Mouse (Mus musculus): Measurements from ENCODE around the gene Bysl. TPM values are rescaled to one million over a fixed set of nuclear protein-coding genes. Genes with fewer than 3 reads are reported as not detected.

The Bysl gene
- polyA plus RNA-seq, 1 experiment from 2014 or later, result 36.1 TPM

DNA sequence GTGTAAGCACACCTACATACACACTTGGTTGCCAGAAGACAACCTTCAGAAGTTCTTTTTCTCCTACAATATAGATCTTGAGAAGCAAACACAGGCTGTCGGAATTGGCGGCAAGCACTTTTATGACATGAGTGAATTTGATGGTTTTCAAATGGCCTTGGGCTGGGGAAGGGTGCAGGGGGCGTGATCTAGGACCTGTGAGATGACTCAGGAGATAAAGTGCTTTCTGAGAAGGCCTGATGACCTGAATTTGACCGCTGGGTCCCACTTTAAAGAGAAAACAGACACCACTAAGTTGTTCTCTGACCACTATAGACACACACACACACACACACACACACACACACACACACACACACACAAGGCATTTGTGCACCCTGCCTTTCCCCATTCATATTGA, 30.3 kb downstream of the Bysl start:
- 92% methylated on average over 4 of the region's 4 CpGs for WGBS
- Histone ChIP-seq H3K27me3 (replicated peaks; ENCODE audit: control insufficient read depth, insufficient read depth, low read length) (no peaks in the 10 kb centered on the region), H3K36me3 (ENCODE audit: control insufficient read depth, insufficient read depth) (no peaks in the 10 kb centered on the region), H3K27ac (ENCODE audit: low read length) (no peak overlapping the region), H3K9me3 (ENCODE audit: control insufficient read depth, low read length) (no peaks in the 10 kb centered on the region), H3K4me3 (replicated peaks; ENCODE audit: low read length) (no peak overlapping the region), H3K9ac (replicated peaks; ENCODE audit: low read depth, low read length) (no peak overlapping the region), H3K4me1 (replicated peaks; ENCODE audit: control insufficient read depth, insufficient read depth, low read length) (no peaks in the 10 kb centered on the region), H3K4me2 (ENCODE audit: low read length) (no peak overlapping the region)
- ATAC-seq, result no peak

DNA sequence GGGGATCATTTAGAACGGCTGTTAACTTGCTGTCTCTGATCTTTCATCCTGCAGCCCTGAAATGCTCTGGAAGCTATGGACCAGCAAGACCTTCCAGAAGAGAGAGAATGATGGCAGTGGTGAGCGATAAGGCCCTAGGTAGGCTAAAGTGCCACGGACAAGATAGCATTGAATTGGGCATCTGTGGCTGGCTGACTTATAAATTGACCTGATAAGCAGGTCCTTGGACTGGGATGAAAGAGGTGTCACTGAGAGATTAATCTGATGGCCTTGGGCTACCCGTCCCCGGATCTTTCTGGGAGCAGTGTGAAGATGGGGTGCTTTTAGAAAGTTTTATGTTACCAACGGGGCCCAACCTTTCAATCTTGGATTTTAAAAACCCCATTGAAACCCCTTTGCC, 32.6 kb downstream of the Bysl start:
- H3K9me3 ChIP-seq (ENCODE audit: control insufficient read depth, low read length), result no peaks in the 10 kb centered on the region
- H3K36me3 ChIP-seq (ENCODE audit: control insufficient read depth, insufficient read depth), result no peaks in the 10 kb centered on the region
- H3K4me1 ChIP-seq (replicated peaks; ENCODE audit: control insufficient read depth, insufficient read depth, low read length), result no peaks in the 10 kb centered on the region
- no peak overlapping the region for H3K27ac ChIP-seq (ENCODE audit: low read length)
- WGBS, result 92% methylated on average over 6 of the region's 6 CpGs
- no peak overlapping the region for H3K9ac ChIP-seq (replicated peaks; ENCODE audit: low read depth, low read length)
- no peak overlapping the region for H3K4me2 ChIP-seq (ENCODE audit: low read length)
- ATAC-seq, result no peak
- no peak overlapping the region for H3K4me3 ChIP-seq (replicated peaks; ENCODE audit: low read length)
- no peaks in the 10 kb centered on the region for H3K27me3 ChIP-seq (replicated peaks; ENCODE audit: control insufficient read depth, insufficient read depth, low read length)

DNA sequence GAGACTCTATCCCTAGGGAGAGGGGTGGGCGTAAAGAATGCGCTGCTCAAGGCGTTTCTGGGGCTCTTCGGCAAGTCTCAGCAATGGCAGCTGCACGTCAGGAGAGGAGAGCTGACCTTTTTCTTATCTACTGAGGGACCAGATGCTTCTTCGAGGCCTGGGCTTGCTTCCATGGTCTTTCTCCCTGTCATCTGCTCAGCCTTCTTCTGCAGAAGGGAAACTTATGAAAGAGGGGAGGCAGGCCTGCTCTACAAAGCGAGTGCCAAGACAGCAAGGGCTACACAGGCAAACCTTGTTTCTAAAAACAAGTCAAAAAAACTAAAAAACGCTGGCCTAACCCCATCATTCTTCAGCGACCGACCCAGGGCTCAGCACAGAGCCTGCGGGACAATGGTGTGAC, 36.5 kb downstream of the Bysl start:
- WGBS, result 78% methylated on average over 11 of the region's 11 CpGs
- Histone ChIP-seq H3K9me3 (ENCODE audit: control insufficient read depth, low read length) (no peaks in the 10 kb centered on the region), H3K27ac (ENCODE audit: low read length) (no peak overlapping the region), H3K27me3 (replicated peaks; ENCODE audit: control insufficient read depth, insufficient read depth, low read length) (no peaks in the 10 kb centered on the region), H3K4me2 (ENCODE audit: low read length) (no peak overlapping the region), H3K9ac (replicated peaks; ENCODE audit: low read depth, low read length) (no peak overlapping the region), H3K36me3 (ENCODE audit: control insufficient read depth, insufficient read depth) (no peaks in the 10 kb centered on the region), H3K4me3 (replicated peaks; ENCODE audit: low read length) (no peak overlapping the region), H3K4me1 (replicated peaks; ENCODE audit: control insufficient read depth, insufficient read depth, low read length) (no peaks in the 10 kb centered on the region)
- no peak for ATAC-seq

DNA sequence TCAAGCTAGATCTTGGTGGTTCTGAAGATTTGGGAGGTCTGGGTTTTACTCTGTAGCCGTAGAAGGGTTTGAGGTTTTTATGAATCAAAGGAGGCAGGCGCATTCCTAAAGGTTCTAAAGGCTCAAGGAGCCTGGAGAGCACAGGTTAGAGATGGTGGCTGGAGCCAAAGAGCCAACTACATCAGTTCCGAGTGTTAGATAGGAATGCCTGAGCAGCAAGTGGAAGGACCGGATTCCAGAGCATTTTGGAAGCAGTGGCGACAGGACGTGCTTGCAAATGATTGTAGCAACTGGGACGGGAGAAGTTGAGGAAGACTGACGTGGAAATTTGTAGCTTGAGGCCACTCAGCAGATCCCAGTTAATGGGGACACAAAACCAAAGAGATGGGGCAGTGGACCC, 37.3 kb downstream of the Bysl start:
- Histone ChIP-seq H3K27me3 (replicated peaks; ENCODE audit: control insufficient read depth, insufficient read depth, low read length) (no peaks in the 10 kb centered on the region), H3K36me3 (ENCODE audit: control insufficient read depth, insufficient read depth) (no peaks in the 10 kb centered on the region), H3K4me2 (ENCODE audit: low read length) (no peak overlapping the region), H3K9ac (replicated peaks; ENCODE audit: low read depth, low read length) (no peak overlapping the region), H3K4me3 (replicated peaks; ENCODE audit: low read length) (no peak overlapping the region), H3K27ac (ENCODE audit: low read length) (no peak overlapping the region), H3K4me1 (replicated peaks; ENCODE audit: control insufficient read depth, insufficient read depth, low read length) (no peaks in the 10 kb centered on the region), H3K9me3 (ENCODE audit: control insufficient read depth, low read length) (no peaks in the 10 kb centered on the region)
- 77% methylated on average over 8 of the region's 8 CpGs for WGBS
- ATAC-seq, result no peak

DNA sequence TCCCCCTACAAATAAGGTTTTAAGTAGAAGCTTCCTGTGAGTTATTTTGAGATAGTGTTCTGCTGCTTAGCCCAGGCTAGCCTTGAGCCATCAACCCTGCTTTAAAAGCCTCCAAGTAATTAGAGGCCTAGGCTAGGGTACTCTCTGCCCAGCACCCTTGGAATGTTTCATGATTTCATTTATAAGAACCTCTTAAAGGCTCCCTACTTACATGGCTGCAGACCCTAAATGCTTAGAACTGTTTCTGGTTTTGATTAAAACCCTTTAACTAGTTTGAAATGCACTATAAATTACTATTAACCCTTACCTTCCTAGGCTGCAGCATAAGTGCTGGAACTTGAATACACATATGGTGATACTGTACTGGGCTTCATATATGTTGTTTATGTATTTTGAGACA, 38.9 kb downstream of the Bysl start:
- Histone ChIP-seq H3K4me2 (ENCODE audit: low read length) (no peak overlapping the region), H3K36me3 (ENCODE audit: control insufficient read depth, insufficient read depth) (no peaks in the 10 kb centered on the region), H3K27ac (ENCODE audit: low read length) (no peak overlapping the region), H3K4me1 (replicated peaks; ENCODE audit: control insufficient read depth, insufficient read depth, low read length) (no peaks in the 10 kb centered on the region), H3K9me3 (ENCODE audit: control insufficient read depth, low read length) (no peaks in the 10 kb centered on the region), H3K27me3 (replicated peaks; ENCODE audit: control insufficient read depth, insufficient read depth, low read length) (no peaks in the 10 kb centered on the region), H3K9ac (replicated peaks; ENCODE audit: low read depth, low read length) (no peak overlapping the region), H3K4me3 (replicated peaks; ENCODE audit: low read length) (no peak overlapping the region)
- ATAC-seq, result no peak

DNA sequence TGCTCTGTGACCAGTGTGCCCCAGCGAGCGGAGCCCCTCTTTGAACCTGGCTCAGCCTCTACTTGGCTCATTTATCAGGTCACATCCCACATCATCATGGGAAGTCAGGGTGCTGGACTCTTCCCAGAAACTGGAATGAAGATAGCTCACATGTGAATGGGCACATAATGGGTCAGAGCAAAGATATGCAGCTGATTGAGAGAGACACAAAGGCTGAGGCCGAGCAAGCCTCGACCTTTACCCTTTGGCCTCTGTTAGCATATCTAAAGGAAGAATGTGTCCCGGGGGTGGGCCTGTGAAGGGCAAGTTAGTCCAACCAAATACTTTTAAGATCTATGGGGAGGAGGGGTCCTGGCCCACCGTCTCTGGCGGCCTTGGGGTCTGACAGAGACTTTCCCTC, 39.7 kb downstream of the Bysl start:
- no peak for ATAC-seq
- Histone ChIP-seq H3K4me1 (replicated peaks; ENCODE audit: control insufficient read depth, insufficient read depth, low read length) (no peaks in the 10 kb centered on the region), H3K4me3 (replicated peaks; ENCODE audit: low read length) (no peak overlapping the region), H3K9ac (replicated peaks; ENCODE audit: low read depth, low read length) (no peak overlapping the region), H3K4me2 (ENCODE audit: low read length) (no peak overlapping the region), H3K27ac (ENCODE audit: low read length) (no peak overlapping the region), H3K27me3 (replicated peaks; ENCODE audit: control insufficient read depth, insufficient read depth, low read length) (no peaks in the 10 kb centered on the region), H3K36me3 (ENCODE audit: control insufficient read depth, insufficient read depth) (no peaks in the 10 kb centered on the region), H3K9me3 (ENCODE audit: control insufficient read depth, low read length) (no peaks in the 10 kb centered on the region)
- 25% methylated on average over 7 of the region's 7 CpGs for WGBS

DNA sequence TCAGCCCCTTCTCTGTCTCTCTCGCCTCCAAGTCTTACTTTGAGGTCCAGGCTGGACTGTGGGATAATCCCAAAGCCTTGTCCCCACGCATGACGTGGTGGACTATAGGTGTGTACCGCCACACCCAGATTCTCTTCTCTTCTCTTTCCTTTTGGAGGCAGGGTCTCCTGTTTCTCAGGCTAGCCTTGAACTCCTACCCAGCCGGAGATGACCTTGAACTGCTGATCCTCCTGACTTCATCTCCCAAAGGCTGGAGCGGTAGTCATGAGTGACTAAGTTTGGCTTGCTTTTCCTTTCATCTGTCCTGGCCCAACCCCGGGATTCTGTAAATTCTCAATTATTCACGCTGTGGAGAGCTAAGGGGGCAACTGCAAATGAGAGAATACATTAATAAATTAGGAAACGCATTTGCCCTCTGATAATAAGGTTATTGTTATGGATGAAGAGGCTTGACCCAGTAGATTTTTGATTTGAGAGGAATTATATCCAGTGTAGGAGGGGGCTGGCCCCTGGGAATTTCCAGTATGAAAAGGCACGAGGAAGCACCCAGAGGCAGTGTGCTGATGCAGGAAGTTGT, 42.3 kb downstream of the Bysl start:
- Histone ChIP-seq H3K27me3 (replicated peaks; ENCODE audit: control insufficient read depth, insufficient read depth, low read length) (no peaks in the 10 kb centered on the region), H3K4me3 (replicated peaks; ENCODE audit: low read length) (no peak overlapping the region), H3K9me3 (ENCODE audit: control insufficient read depth, low read length) (no peaks in the 10 kb centered on the region), H3K4me2 (ENCODE audit: low read length) (no peak overlapping the region), H3K4me1 (replicated peaks; ENCODE audit: control insufficient read depth, insufficient read depth, low read length) (peaks cover 2% of the 10 kb centered on the region; the same call in 1 of the 2 replicates), H3K9ac (replicated peaks; ENCODE audit: low read depth, low read length) (no peak overlapping the region), H3K27ac (ENCODE audit: low read length) (no peak overlapping the region), H3K36me3 (ENCODE audit: control insufficient read depth, insufficient read depth) (no peaks in the 10 kb centered on the region)
- 57% methylated on average over 10 of the region's 10 CpGs for WGBS
- no peak for ATAC-seq

DNA sequence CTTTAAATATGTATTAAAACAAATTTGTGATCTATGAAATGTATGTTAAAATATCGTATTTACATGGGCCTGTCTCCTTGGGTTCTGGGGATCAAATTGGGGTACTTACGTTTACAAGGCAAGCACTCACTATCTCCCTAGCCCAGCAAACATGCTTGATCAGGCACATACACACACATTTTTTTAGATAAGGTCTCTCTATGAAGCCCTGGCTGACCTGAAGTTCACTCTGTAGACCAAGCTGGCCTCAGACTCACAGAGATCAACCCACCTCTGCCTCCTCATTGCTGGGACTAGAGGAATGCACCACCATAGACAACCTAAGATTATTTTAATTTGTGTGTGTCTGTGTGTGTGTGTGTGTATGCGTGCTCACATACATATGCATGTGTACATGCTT, 42.9 kb downstream of the Bysl start:
- Histone ChIP-seq H3K9ac (replicated peaks; ENCODE audit: low read depth, low read length) (no peak overlapping the region), H3K4me3 (replicated peaks; ENCODE audit: low read length) (no peak overlapping the region), H3K36me3 (ENCODE audit: control insufficient read depth, insufficient read depth) (no peaks in the 10 kb centered on the region), H3K27me3 (replicated peaks; ENCODE audit: control insufficient read depth, insufficient read depth, low read length) (no peaks in the 10 kb centered on the region), H3K4me1 (replicated peaks; ENCODE audit: control insufficient read depth, insufficient read depth, low read length) (peaks cover 2% of the 10 kb centered on the region; the same call in 1 of the 2 replicates), H3K4me2 (ENCODE audit: low read length) (no peak overlapping the region), H3K9me3 (ENCODE audit: control insufficient read depth, low read length) (no peaks in the 10 kb centered on the region), H3K27ac (ENCODE audit: low read length) (no peak overlapping the region)
- WGBS, result 93% methylated on average over 3 of the region's 3 CpGs
- ATAC-seq, result no peak

DNA sequence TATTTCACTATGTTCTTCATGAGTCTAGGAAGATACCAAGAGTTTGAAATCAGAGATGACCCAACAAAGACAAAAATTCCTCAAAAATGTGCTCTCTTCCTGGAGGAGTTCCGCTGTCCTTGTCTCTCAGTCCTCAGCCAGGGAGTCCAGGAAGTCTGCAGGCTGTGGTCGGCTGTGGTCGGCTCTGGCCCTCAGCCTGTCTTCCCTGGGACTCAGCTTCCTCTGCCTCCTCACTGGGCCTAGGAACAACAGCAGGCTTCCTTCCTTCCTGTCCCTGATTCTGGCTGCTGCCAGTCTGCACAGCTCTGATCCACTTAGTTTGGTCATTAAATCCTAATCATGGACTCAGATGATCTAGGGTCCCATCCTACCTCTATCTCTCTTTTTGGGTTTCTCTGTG, 44.0 kb downstream of the Bysl start:
- H3K36me3 ChIP-seq (ENCODE audit: control insufficient read depth, insufficient read depth), result no peaks in the 10 kb centered on the region
- no peak overlapping the region for H3K9ac ChIP-seq (replicated peaks; ENCODE audit: low read depth, low read length)
- no peak overlapping the region for H3K4me2 ChIP-seq (ENCODE audit: low read length)
- H3K4me3 ChIP-seq (replicated peaks; ENCODE audit: low read length), result no peak overlapping the region
- H3K27me3 ChIP-seq (replicated peaks; ENCODE audit: control insufficient read depth, insufficient read depth, low read length), result no peaks in the 10 kb centered on the region
- H3K9me3 ChIP-seq (ENCODE audit: control insufficient read depth, low read length), result no peaks in the 10 kb centered on the region
- ATAC-seq, result no peak
- no peak overlapping the region for H3K27ac ChIP-seq (ENCODE audit: low read length)
- 85% methylated on average over 3 of the region's 3 CpGs for WGBS
- H3K4me1 ChIP-seq (replicated peaks; ENCODE audit: control insufficient read depth, insufficient read depth, low read length), result peaks cover 2% of the 10 kb centered on the region; the same call in 1 of the 2 replicates

DNA sequence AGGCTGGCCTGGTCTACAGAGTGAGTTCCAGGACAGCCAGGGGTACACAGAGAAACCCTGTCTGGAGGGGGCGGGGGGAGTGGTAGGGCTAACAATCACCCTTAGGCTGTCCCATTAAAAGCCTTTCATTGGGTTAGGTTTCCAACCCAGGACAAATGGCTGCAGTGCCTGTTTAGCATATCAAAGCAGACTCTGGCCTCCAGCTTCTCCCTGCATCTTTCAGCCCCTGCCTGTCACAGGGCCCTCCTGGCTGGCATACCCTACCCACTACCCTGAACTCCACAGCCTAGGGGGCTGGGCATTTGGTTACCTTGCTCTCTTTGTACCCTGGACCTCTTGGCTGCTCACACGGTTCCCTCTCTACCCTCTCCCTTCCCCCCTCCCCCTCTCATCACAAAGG, 45.2 kb downstream of the Bysl start:
- peak; percentile 45; the same call in 1 of the 2 replicates for ATAC-seq

More for the DNA sequence above, 45.2 kb downstream of the Bysl start:
- Histone ChIP-seq H3K9ac (replicated peaks; ENCODE audit: low read depth, low read length) (no peak overlapping the region), H3K36me3 (ENCODE audit: control insufficient read depth, insufficient read depth) (no peaks in the 10 kb centered on the region), H3K9me3 (ENCODE audit: control insufficient read depth, low read length) (no peaks in the 10 kb centered on the region), H3K4me1 (replicated peaks; ENCODE audit: control insufficient read depth, insufficient read depth, low read length) (peaks cover 2% of the 10 kb centered on the region; the same call in 1 of the 2 replicates), H3K4me3 (replicated peaks; ENCODE audit: low read length) (no peak overlapping the region), H3K27ac (ENCODE audit: low read length) (no peak overlapping the region), H3K4me2 (ENCODE audit: low read length) (no peak overlapping the region), H3K27me3 (replicated peaks; ENCODE audit: control insufficient read depth, insufficient read depth, low read length) (no peaks in the 10 kb centered on the region)
- 18% methylated on average over 2 of the region's 2 CpGs for WGBS
